Mouse (Mus musculus): ENCODE results near the gene Vmn2r96. TPM values are rescaled to one million over a fixed set of nuclear protein-coding genes. Genes with fewer than 3 reads are reported as not detected.
"Not testable (repeated sequence)": the region's sequence is repeated elsewhere in the genome, so short reads cannot be mapped to it uniquely, and the experiment has no call there.

Vmn2r96 gene
- not detected for total RNA-seq (2021)
- long read RNA-seq, experiment 1: 0 reads
- long read RNA-seq, experiment 2: 0 reads

DNA sequence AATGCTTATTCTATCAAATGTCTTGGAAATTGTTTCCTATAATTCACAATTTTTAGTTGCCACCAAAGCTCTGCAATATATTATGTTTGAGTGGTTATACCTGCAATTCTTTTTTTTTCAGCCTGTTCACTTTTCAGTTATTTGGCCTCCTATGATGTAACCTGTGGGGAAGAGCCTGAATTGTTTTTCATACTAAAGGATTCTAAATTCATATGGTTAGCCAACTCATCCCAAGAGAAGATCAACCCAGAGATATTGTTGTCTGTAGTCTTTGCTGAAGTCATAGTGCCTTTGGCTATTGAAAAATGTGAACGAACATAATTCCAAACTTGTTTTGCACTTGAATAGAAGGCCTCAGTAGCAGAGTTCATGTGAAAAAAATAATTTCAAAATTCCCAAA lies at the start of gene Vmn2r96:
Vmn2r96 (plus strand) TSS at position 301 of the 400 bp plus-strand sequence.
- DNase-seq (ENCODE audit: extremely low spot score in 1 of 2, low spot score in 2 of 2); intact Hi-C loops (cut with DNase I); H3K27ac ChIP-seq; H3K4me3 ChIP-seq: not testable (repeated sequence)

DNA sequence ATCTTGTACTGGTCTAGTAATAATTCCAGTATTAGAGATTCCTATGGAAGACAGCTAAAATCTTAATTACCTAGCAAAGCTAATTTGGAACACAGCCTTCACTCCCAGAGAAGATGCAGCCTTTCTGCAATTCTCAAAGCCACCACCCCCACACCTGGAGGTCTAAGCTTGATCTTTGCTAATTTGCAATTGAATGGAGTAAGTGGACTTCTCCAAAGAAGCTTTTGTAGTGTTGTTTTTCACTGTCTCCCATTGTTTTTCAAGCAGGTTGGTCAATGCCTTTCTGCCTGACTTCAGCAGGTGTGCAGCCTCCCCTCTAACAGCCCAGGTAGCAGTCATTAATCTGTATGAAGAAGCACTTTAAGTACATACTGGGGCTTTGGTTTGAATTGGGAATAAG lies 49.6 kb upstream of the Vmn2r96 start:
- intact Hi-C loops (cut with DNase I): no loop called here
- no peak for DNase-seq (ENCODE audit: extremely low spot score in 1 of 2, low spot score in 2 of 2)
- no peak overlapping the region for H3K4me3 ChIP-seq
- TF ChIP-seq CTCF (IDR thresholded peaks at IDR 0.05): no peak
- no peak overlapping the region for H3K27ac ChIP-seq

DNA sequence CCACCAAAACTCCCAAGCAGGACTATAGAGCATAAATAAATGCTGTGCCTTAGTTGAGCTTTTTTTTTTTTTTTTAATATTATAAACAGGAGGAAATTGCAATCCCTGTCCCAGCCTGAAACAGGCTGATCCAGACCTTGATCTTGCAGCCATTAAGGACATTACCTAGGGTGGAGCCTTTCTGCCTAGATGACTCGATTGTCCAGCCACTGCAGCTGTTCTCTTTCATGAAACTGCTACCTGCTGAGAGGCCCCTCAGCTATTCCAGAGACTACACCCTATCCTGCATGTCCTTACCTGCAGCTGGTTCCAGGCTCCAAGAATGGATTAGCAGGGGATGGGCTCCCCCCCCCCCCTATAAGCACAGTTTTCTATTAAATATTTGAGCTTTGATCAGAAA lies 49.0 kb upstream of the Vmn2r96 start:
- no peak for TF ChIP-seq CTCF (IDR thresholded peaks at IDR 0.05)
- DNase-seq (ENCODE audit: extremely low spot score in 1 of 2, low spot score in 2 of 2): no peak
- no peak overlapping the region for H3K4me3 ChIP-seq
- intact Hi-C loops (cut with DNase I): no loop called here
- no peak overlapping the region for H3K27ac ChIP-seq

DNA sequence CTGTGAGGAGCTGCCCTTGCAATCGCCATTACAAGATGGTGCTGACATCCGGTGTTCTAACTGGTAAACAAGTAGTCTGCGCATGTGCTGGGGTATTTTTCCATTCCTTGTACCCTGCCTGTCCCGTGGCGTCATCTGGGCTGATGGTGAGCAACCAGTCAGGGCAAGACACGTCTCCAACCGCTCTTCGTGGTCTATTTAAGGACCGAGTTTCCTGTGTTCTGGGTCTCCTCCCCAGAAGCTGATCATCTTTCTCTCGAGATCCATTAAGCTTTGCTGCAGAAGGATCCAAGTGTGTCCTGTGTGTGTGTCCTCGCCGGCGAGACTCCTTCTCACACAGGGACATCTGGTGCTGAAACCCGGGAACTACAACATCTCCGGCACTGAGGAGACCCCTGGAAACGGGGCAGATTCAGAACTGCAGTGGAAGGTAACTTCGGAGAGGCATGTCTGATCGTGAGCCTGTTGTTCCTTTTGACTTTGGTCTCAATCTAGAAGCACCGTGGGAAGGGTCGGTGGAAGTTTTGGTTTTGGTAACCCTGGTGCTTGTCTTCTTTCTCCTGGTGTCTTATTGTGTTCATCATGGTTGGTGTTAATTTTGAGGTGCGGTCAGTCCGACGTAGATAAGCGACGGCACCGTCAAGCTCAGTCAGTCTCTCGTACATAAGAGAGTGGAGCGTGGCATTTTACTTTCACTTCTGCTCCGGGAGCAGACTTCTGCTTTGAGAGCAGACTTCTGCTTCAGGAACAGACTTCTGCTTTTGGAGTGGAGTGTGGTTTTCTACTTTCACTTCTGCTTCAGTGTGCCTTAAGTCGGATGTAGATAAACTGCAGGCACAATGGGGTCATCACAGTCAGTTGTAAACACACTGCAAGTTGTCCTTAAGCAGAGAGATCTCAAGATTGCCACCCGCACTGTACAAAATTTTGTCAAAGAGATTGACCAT lies 14.5 kb upstream of the Vmn2r96 start:
- DNase-seq (ENCODE audit: extremely low spot score in 1 of 2, low spot score in 2 of 2); H3K27ac ChIP-seq; H3K4me3 ChIP-seq; intact Hi-C loops (cut with DNase I): not testable (repeated sequence)

DNA sequence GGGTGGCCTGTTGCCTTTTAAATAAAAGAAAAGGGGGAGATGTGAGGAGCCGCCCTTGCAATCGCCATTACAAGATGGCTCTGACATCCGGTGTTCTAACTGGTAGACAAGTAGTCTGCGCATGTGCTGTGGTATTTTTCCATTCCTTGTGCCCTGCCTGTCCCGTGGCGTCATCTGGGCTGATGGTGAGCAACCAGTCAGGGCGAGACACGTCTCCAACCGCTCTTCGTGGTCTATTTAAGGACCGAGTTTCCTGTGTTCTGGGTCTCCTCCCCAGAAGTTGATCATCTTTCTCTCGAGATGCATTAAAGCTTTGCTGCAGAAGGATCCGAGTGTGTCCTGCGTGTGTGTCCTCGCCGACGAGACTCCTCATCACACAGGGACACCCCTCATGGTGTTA lies 6.8 kb upstream of the Vmn2r96 start:
- DNase-seq (ENCODE audit: extremely low spot score in 1 of 2, low spot score in 2 of 2); H3K4me3 ChIP-seq; H3K27ac ChIP-seq; intact Hi-C loops (cut with DNase I): not testable (repeated sequence)

DNA sequence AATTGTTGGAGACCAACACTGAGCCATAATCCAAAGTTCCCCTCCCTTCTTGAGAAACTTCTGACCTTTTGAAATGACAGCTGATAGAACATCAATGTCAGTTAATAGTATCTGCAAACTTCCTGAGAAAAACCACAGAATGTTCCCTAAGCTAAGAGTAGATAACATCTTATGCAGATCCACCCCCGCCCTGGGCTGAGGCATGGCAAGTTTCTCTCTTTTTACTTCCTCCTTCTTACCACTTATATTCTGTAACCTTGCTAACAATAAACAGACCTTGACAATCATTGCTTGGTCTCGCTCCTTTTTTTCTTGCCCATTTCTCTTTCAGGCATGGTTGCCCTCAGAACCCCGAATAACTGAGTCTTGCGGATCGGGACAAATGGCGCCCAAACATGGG lies 42.2 kb downstream of the Vmn2r96 start:
- DNase-seq (ENCODE audit: extremely low spot score in 1 of 2, low spot score in 2 of 2); H3K4me3 ChIP-seq; H3K27ac ChIP-seq; intact Hi-C loops (cut with DNase I): not testable (repeated sequence)

DNA sequence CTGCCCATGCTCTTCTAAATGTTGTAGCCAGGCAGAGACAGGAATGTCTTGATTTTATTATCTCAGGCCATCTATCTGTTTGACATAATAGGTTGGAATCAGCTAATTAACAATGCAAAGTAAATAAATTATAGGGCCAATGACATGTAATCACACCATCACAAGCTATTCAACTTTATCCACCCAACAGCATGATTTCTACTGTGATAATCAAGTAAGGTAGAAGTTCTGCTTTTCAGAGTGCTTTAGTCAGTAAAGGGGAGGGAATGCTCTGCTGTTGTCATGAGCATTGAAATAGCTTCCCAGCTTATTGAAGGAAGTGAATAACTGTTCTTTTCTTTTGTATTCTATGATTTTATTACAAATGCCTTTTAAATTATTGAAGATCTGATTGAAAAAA lies 53.6 kb downstream of the Vmn2r96 start:
- no peak overlapping the region for H3K4me3 ChIP-seq
- TF ChIP-seq CTCF (IDR thresholded peaks at IDR 0.05): no peak
- intact Hi-C loops (cut with DNase I): no loop called here
- no peak for DNase-seq (ENCODE audit: extremely low spot score in 1 of 2, low spot score in 2 of 2)
- no peak overlapping the region for H3K27ac ChIP-seq

Other genes with a start within 250 kb of the Vmn2r96 start
- not detected for gene Vmn2r95, start 149.1 kb upstream of the Vmn2r96 start, total RNA-seq (2021)